Mouse (Mus musculus): Measurements from ENCODE around the gene 4933425L06Rik. TPM values are rescaled to one million over a fixed set of nuclear protein-coding genes. Genes with fewer than 3 reads are reported as not detected.

The 4933425L06Rik gene
- total RNA-seq, 2 experiments from 2014 or later: not detected

- peak in 1 of 2 experiments; percentile 35 for DNase-seq (ENCODE audit: low spot score in 2 of 2)
- Histone ChIP-seq H3K27ac (peak overlapping the region; percentile 64; the same call in 1 of the 2 replicates), H3K4me3 (no peak overlapping the region)
- no peak for TF ChIP-seq CTCF (conservative IDR thresholded peaks at IDR 0.05)
Measured at GRCm38 (mm10) chr13:105089276-105089675, 7.4 kb downstream of the 4933425L06Rik start.

GRCm38 (mm10) chr13:105096316-105096715, 14.4 kb downstream of the 4933425L06Rik start:
- Histone ChIP-seq H3K4me3 (no peak overlapping the region), H3K27ac (no peak overlapping the region)
- TF ChIP-seq CTCF (conservative IDR thresholded peaks at IDR 0.05): no peak

GRCm38 (mm10) chr13:105100705-105101104, 18.8 kb downstream of the 4933425L06Rik start:
- Histone ChIP-seq H3K4me3 (no peak overlapping the region), H3K27ac (no peak overlapping the region)
- TF ChIP-seq CTCF (conservative IDR thresholded peaks at IDR 0.05): no peak
- DNase-seq (ENCODE audit: low spot score in 2 of 2): no peak

More at GRCm38 (mm10) chr13:105096316-105096715, 14.4 kb downstream of the 4933425L06Rik start:
- no peak for DNase-seq (ENCODE audit: low spot score in 2 of 2)

- no peak overlapping the region for H3K4me3 ChIP-seq
- DNase-seq (ENCODE audit: low spot score in 2 of 2): no peak
- no peak for TF ChIP-seq CTCF (conservative IDR thresholded peaks at IDR 0.05)
- no peak overlapping the region for H3K27ac ChIP-seq
Measured at GRCm38 (mm10) chr13:105104385-105104784, 22.5 kb downstream of the 4933425L06Rik start.

GRCm38 (mm10) chr13:105111599-105111998, 29.7 kb downstream of the 4933425L06Rik start:
- TF ChIP-seq CTCF (conservative IDR thresholded peaks at IDR 0.05): no peak
- Histone ChIP-seq H3K27ac (no peak overlapping the region), H3K4me3 (no peak overlapping the region)
- no peak for DNase-seq (ENCODE audit: low spot score in 2 of 2)

- Histone ChIP-seq H3K4me3 (no peak overlapping the region), H3K27ac (no peak overlapping the region)
- DNase-seq (ENCODE audit: low spot score in 2 of 2): no peak
- TF ChIP-seq CTCF (conservative IDR thresholded peaks at IDR 0.05): no peak
Measured at GRCm38 (mm10) chr13:105121617-105122016, 39.7 kb downstream of the 4933425L06Rik start.

- Histone ChIP-seq H3K4me3 (no peak overlapping the region), H3K27ac (no peak overlapping the region)
- no peak for DNase-seq (ENCODE audit: low spot score in 2 of 2)
- no peak for TF ChIP-seq CTCF (conservative IDR thresholded peaks at IDR 0.05)
Measured at GRCm38 (mm10) chr13:105122092-105122491, 40.2 kb downstream of the 4933425L06Rik start.

- DNase-seq (ENCODE audit: low spot score in 2 of 2): no peak
- TF ChIP-seq CTCF (conservative IDR thresholded peaks at IDR 0.05): no peak
- Histone ChIP-seq H3K4me3 (no peak overlapping the region), H3K27ac (no peak overlapping the region)
Measured at GRCm38 (mm10) chr13:105130080-105130479, 48.2 kb downstream of the 4933425L06Rik start.

GRCm38 (mm10) chr13:105132370-105132769, 50.4 kb downstream of the 4933425L06Rik start:
- Histone ChIP-seq H3K4me3 (no peak overlapping the region), H3K27ac (no peak overlapping the region)
- DNase-seq (ENCODE audit: low spot score in 2 of 2): no peak
- TF ChIP-seq CTCF (conservative IDR thresholded peaks at IDR 0.05): no peak

GRCm38 (mm10) chr13:105132776-105133175, 50.9 kb downstream of the 4933425L06Rik start:
- DNase-seq (ENCODE audit: low spot score in 2 of 2): no peak
- H3K4me3 ChIP-seq: no peak overlapping the region
- TF ChIP-seq CTCF (conservative IDR thresholded peaks at IDR 0.05): no peak
- no peak overlapping the region for H3K27ac ChIP-seq

GRCm38 (mm10) chr13:105134397-105134796, 52.5 kb downstream of the 4933425L06Rik start:
- DNase-seq (ENCODE audit: low spot score in 2 of 2): no peak
- H3K4me3 ChIP-seq: no peak overlapping the region
- no peak for TF ChIP-seq CTCF (conservative IDR thresholded peaks at IDR 0.05)
- no peak overlapping the region for H3K27ac ChIP-seq

GRCm38 (mm10) chr13:105139881-105140280, 58.0 kb downstream of the 4933425L06Rik start:
- DNase-seq (ENCODE audit: low spot score in 2 of 2): no peak
- Histone ChIP-seq H3K27ac (no peak overlapping the region), H3K4me3 (no peak overlapping the region)
- no peak for TF ChIP-seq CTCF (conservative IDR thresholded peaks at IDR 0.05)

- DNase-seq (ENCODE audit: low spot score in 2 of 2): no peak
- Histone ChIP-seq H3K4me3 (no peak overlapping the region), H3K27ac (no peak overlapping the region)
- TF ChIP-seq CTCF (conservative IDR thresholded peaks at IDR 0.05): no peak
Measured at GRCm38 (mm10) chr13:105146827-105147226, 64.9 kb downstream of the 4933425L06Rik start.

- DNase-seq (ENCODE audit: low spot score in 2 of 2): no peak
- Histone ChIP-seq H3K4me3 (no peak overlapping the region), H3K27ac (no peak overlapping the region)
- TF ChIP-seq CTCF (conservative IDR thresholded peaks at IDR 0.05): peak; percentile 19
Measured at GRCm38 (mm10) chr13:105147795-105148418, 66.0 kb downstream of the 4933425L06Rik start.

Data from layer of hippocampus, adult 2 months (tissue).